Mouse (Mus musculus): ENCODE measurements around the gene Ankdd1a. TPM values are rescaled to one million over a fixed set of nuclear protein-coding genes. Genes with fewer than 3 reads are reported as not detected.

The Ankdd1a gene
- polyA plus RNA-seq, 1 experiment from 2014 or later, result not detected

GRCm38 (mm10) chr9:65460732-65461442, 59.1 kb downstream of the Ankdd1a start, which contains the start of gene Spg21:
Gene Spg21, plus strand, starts transcription at chr9:65460947.
- H3K27me3 ChIP-seq (replicated peaks; ENCODE audit: control insufficient read depth, insufficient read depth, low read length), result no peaks in the 10 kb centered on the region
- peaks cover 10% of the 10 kb centered on the region for H3K4me1 ChIP-seq (replicated peaks; ENCODE audit: control insufficient read depth, insufficient read depth, low read length)
- H3K4me2 ChIP-seq (replicated peaks; ENCODE audit: low read depth), result peak within 1 kb of the TSS; percentile 76
- WGBS, result 0% methylated on average over 53 of the region's 53 CpGs
- no peaks in the 10 kb centered on the region for H3K9me3 ChIP-seq (ENCODE audit: control insufficient read depth)
- peak; percentile 95 for ATAC-seq
- peak; percentile 29 for TF ChIP-seq CTCF (IDR thresholded peaks at IDR 0.05; ENCODE audit: low read depth)
- peak within 1 kb of the TSS; percentile 92 for H3K4me3 ChIP-seq (ENCODE audit: low read depth, low read length)
- H3K36me3 ChIP-seq (ENCODE audit: control insufficient read depth, insufficient read depth), result peaks cover 4% of the 10 kb centered on the region
- peak within 1 kb of the TSS; percentile 87 for H3K27ac ChIP-seq (ENCODE audit: low read depth, low read length)
- H3K9ac ChIP-seq (ENCODE audit: low read depth, low read length), result peak within 1 kb of the TSS; percentile 82

- no peak for TF ChIP-seq CTCF (IDR thresholded peaks at IDR 0.05; ENCODE audit: low read depth)
- H3K9ac ChIP-seq (ENCODE audit: low read depth, low read length), result no peak overlapping the region
- WGBS, result 50% methylated on average over 3 of the region's 3 CpGs
- no peaks in the 10 kb centered on the region for H3K27me3 ChIP-seq (replicated peaks; ENCODE audit: control insufficient read depth, insufficient read depth, low read length)
- H3K4me1 ChIP-seq (replicated peaks; ENCODE audit: control insufficient read depth, insufficient read depth, low read length), result peaks cover 10% of the 10 kb centered on the region
- H3K9me3 ChIP-seq (ENCODE audit: control insufficient read depth), result no peaks in the 10 kb centered on the region
- peak overlapping the region; percentile 76 for H3K4me2 ChIP-seq (replicated peaks; ENCODE audit: low read depth)
- peak overlapping the region; percentile 92; the same call in 1 of the 2 replicates for H3K4me3 ChIP-seq (ENCODE audit: low read depth, low read length)
- no peaks in the 10 kb centered on the region for H3K36me3 ChIP-seq (ENCODE audit: control insufficient read depth, insufficient read depth)
- H3K27ac ChIP-seq (ENCODE audit: low read depth, low read length), result no peak overlapping the region
- ATAC-seq, result no peak
Observed at GRCm38 (mm10) chr9:65460198-65460597, 59.8 kb downstream of the Ankdd1a start.

GRCm38 (mm10) chr9:65458975-65459374, 61.0 kb downstream of the Ankdd1a start:
- Histone ChIP-seq H3K9ac (ENCODE audit: low read depth, low read length) (no peak overlapping the region), H3K27ac (ENCODE audit: low read depth, low read length) (no peak overlapping the region), H3K9me3 (ENCODE audit: control insufficient read depth) (no peaks in the 10 kb centered on the region), H3K36me3 (ENCODE audit: control insufficient read depth, insufficient read depth) (no peaks in the 10 kb centered on the region), H3K4me1 (replicated peaks; ENCODE audit: control insufficient read depth, insufficient read depth, low read length) (peaks cover 10% of the 10 kb centered on the region), H3K4me2 (replicated peaks; ENCODE audit: low read depth) (no peak overlapping the region), H3K4me3 (ENCODE audit: low read depth, low read length) (no peak overlapping the region), H3K27me3 (replicated peaks; ENCODE audit: control insufficient read depth, insufficient read depth, low read length) (no peaks in the 10 kb centered on the region)
- TF ChIP-seq CTCF (IDR thresholded peaks at IDR 0.05; ENCODE audit: low read depth), result no peak
- ATAC-seq, result no peak
- 65% methylated on average over 2 of the region's 2 CpGs for WGBS

GRCm38 (mm10) chr9:65447951-65448350, 72.0 kb downstream of the Ankdd1a start:
- 89% methylated on average over 6 of the region's 6 CpGs for WGBS
- Histone ChIP-seq H3K9me3 (ENCODE audit: control insufficient read depth) (no peaks in the 10 kb centered on the region), H3K27me3 (replicated peaks; ENCODE audit: control insufficient read depth, insufficient read depth, low read length) (no peaks in the 10 kb centered on the region), H3K4me1 (replicated peaks; ENCODE audit: control insufficient read depth, insufficient read depth, low read length) (no peaks in the 10 kb centered on the region), H3K4me3 (ENCODE audit: low read depth, low read length) (no peak overlapping the region), H3K36me3 (ENCODE audit: control insufficient read depth, insufficient read depth) (peaks cover 79% of the 10 kb centered on the region), H3K4me2 (replicated peaks; ENCODE audit: low read depth) (no peak overlapping the region), H3K9ac (ENCODE audit: low read depth, low read length) (no peak overlapping the region), H3K27ac (ENCODE audit: low read depth, low read length) (no peak overlapping the region)
- no peak for TF ChIP-seq CTCF (IDR thresholded peaks at IDR 0.05; ENCODE audit: low read depth)
- no peak for ATAC-seq

- Histone ChIP-seq H3K4me2 (replicated peaks; ENCODE audit: low read depth) (no peak overlapping the region), H3K27me3 (replicated peaks; ENCODE audit: control insufficient read depth, insufficient read depth, low read length) (no peaks in the 10 kb centered on the region), H3K4me1 (replicated peaks; ENCODE audit: control insufficient read depth, insufficient read depth, low read length) (no peaks in the 10 kb centered on the region), H3K36me3 (ENCODE audit: control insufficient read depth, insufficient read depth) (peaks cover 71% of the 10 kb centered on the region), H3K4me3 (ENCODE audit: low read depth, low read length) (no peak overlapping the region), H3K9me3 (ENCODE audit: control insufficient read depth) (no peaks in the 10 kb centered on the region), H3K9ac (ENCODE audit: low read depth, low read length) (no peak overlapping the region), H3K27ac (ENCODE audit: low read depth, low read length) (no peak overlapping the region)
- WGBS, result 92% methylated on average over 4 of the region's 4 CpGs
- TF ChIP-seq CTCF (IDR thresholded peaks at IDR 0.05; ENCODE audit: low read depth), result peak; percentile 27; the same call in 1 of the 2 replicates
- no peak for ATAC-seq
Observed at GRCm38 (mm10) chr9:65444692-65445091, 75.3 kb downstream of the Ankdd1a start.

Other genes starting within 250 kb of the Ankdd1a start
- 28.2 and 30.5 TPM in 2 replicates for gene Clpx, start 225.9 kb downstream of the Ankdd1a start, polyA plus RNA-seq (2015; fragmentation: Nextera tagmentation; extraction: Ambion mirVana)
- gene Pdcd7, start 174.1 kb downstream of the Ankdd1a start, polyA plus RNA-seq (2015; fragmentation: Nextera tagmentation; extraction: Ambion mirVana), result 6.5 and 7.7 TPM in 2 replicates
- 0.14 and 0.21 TPM in 2 replicates for gene Ubap1l, start 159.2 kb downstream of the Ankdd1a start, polyA plus RNA-seq (2015; fragmentation: Nextera tagmentation; extraction: Ambion mirVana)
- gene Kbtbd13, start 128.5 kb downstream of the Ankdd1a start, polyA plus RNA-seq (2015; fragmentation: Nextera tagmentation; extraction: Ambion mirVana), result 3.9 and 5.0 TPM in 2 replicates
- 5.4 and 6.2 TPM in 2 replicates for gene Rasl12, start 121.7 kb downstream of the Ankdd1a start, polyA plus RNA-seq (2015; fragmentation: Nextera tagmentation; extraction: Ambion mirVana)
- 261 and 305 TPM in 2 replicates for gene Slc51b, start 97.2 kb downstream of the Ankdd1a start, polyA plus RNA-seq (2015; fragmentation: Nextera tagmentation; extraction: Ambion mirVana)
- gene Mtfmt, start 84.4 kb downstream of the Ankdd1a start, polyA plus RNA-seq (2015; fragmentation: Nextera tagmentation; extraction: Ambion mirVana), result 14.8 and 15.7 TPM in 2 replicates
- 85.8 and 86.3 TPM in 2 replicates for gene Spg21, start 59.2 kb downstream of the Ankdd1a start, polyA plus RNA-seq (2015; fragmentation: Nextera tagmentation; extraction: Ambion mirVana)
- gene Plekho2, start 59.8 kb upstream of the Ankdd1a start, polyA plus RNA-seq (2015; fragmentation: Nextera tagmentation; extraction: Ambion mirVana), result 6.6 and 6.7 TPM in 2 replicates
- gene Pif1, start 67.0 kb upstream of the Ankdd1a start, polyA plus RNA-seq (2015; fragmentation: Nextera tagmentation; extraction: Ambion mirVana), result 1.2 and 1.8 TPM in 2 replicates
- 21.4 and 22.1 TPM in 2 replicates for gene Rbpms2, start 109.5 kb upstream of the Ankdd1a start, polyA plus RNA-seq (2015; fragmentation: Nextera tagmentation; extraction: Ambion mirVana)
- 141 and 152 TPM in 2 replicates for gene Oaz2, start 147.8 kb upstream of the Ankdd1a start, polyA plus RNA-seq (2015; fragmentation: Nextera tagmentation; extraction: Ambion mirVana)